Mouse (Mus musculus) midbrain, embryonic 16.5 days (tissue): ENCODE measurements around the gene Mark3. TPM values are rescaled to one million over a fixed set of nuclear protein-coding genes. Genes with fewer than 3 reads are reported as not detected.
"Not testable (repeated sequence)": the region's sequence is repeated elsewhere in the genome, so short reads cannot be mapped to it uniquely, and the experiment has no call there.

Experiments used
- ATAC-seq: fragments of 200-750 bp; cut with Nextera tagmentation; 2 replicates; pipeline ENCODE4 v1.8.0; 2017; ENCODE audit warnings: moderate TSS enrichment
- H3K27ac ChIP-seq: fragments of 300-500 bp; sonication (generic); 2 replicates; pipeline ENCODE4 v1.5.1; 2014; ENCODE audit warnings: mild to moderate bottlenecking, low read length, mixed read lengths
- H3K27me3 ChIP-seq: fragments of 300-500 bp; sonication (generic); 2 replicates; pipeline ENCODE4 v1.6.1; 2014; ENCODE audit warnings: low read depth, low read length, mixed read lengths; ENCODE audit not compliant: control insufficient read depth, insufficient read depth
- H3K36me3 ChIP-seq: fragments of 300-500 bp; sonication (generic); 2 replicates; pipeline ENCODE4 v1.6.1; 2014; ENCODE audit warnings: mild to moderate bottlenecking, low read length, moderate library complexity, mixed read lengths; ENCODE audit not compliant: control insufficient read depth, insufficient read depth
- H3K4me1 ChIP-seq: fragments of 300-500 bp; sonication (generic); 2 replicates; pipeline ENCODE4 v1.6.1; 2014; ENCODE audit warnings: mild to moderate bottlenecking, low read length, mixed read lengths; ENCODE audit not compliant: control insufficient read depth, insufficient read depth
- H3K4me2 ChIP-seq: fragments of 300-500 bp; sonication (generic); 2 replicates; pipeline ENCODE4 v1.6.1; 2014; ENCODE audit warnings: mild to moderate bottlenecking, low read length, mixed read lengths
- H3K4me3 ChIP-seq: fragments of 300-500 bp; sonication (generic); 2 replicates; pipeline ENCODE4 v1.5.1; 2014; ENCODE audit warnings: low read depth, mild to moderate bottlenecking, low read length, moderate library complexity, mixed read lengths
- H3K9ac ChIP-seq: fragments of 300-500 bp; sonication (generic); 2 replicates; pipeline ENCODE4 v1.6.1; 2014; ENCODE audit warnings: low read depth, low read length, mixed read lengths
- H3K9me3 ChIP-seq: fragments of 300-500 bp; sonication (generic); replicated peaks from 2 replicates; pipeline ENCODE4 v1.6.1; 2014; ENCODE audit warnings: mild to moderate bottlenecking, low read length, mixed read lengths; ENCODE audit not compliant: control insufficient read depth, poor library complexity, severe bottlenecking
- WGBS: fragments of 180-500 bp; shearing (Covaris S2); extraction: QIAGEN DNeasy Blood & Tissue Kit; methylation state at CpG from one replicate; pipeline ENCODE4 v1.1.7; 2014; 5-methylcytosine and 5-hydroxymethylcytosine counted together
- polyA plus RNA-seq: library from polyadenylated mRNA; unstranded; fragments of >200 nt; fragmentation: Nextera tagmentation; extraction: Ambion mirVana; gene quantifications from 2 replicates; pipeline ENCODE4 v1.2.1, GENCODE M21; 2015

Mark3 gene
- polyA plus RNA-seq, 1 experiment from 2014 or later: 45.5 TPM

- not testable (repeated sequence) for H3K4me3 ChIP-seq, H3K36me3 ChIP-seq, H3K9ac ChIP-seq, ATAC-seq, H3K27ac ChIP-seq, H3K9me3 ChIP-seq, H3K4me1 ChIP-seq, H3K27me3 ChIP-seq, H3K4me2 ChIP-seq
- WGBS: 84% methylated on average over 4 of the region's 5 CpGs
Observed at GRCm38 (mm10) chr12:111555893-111556292, 18.4 kb upstream of the Mark3 start.

DNA sequence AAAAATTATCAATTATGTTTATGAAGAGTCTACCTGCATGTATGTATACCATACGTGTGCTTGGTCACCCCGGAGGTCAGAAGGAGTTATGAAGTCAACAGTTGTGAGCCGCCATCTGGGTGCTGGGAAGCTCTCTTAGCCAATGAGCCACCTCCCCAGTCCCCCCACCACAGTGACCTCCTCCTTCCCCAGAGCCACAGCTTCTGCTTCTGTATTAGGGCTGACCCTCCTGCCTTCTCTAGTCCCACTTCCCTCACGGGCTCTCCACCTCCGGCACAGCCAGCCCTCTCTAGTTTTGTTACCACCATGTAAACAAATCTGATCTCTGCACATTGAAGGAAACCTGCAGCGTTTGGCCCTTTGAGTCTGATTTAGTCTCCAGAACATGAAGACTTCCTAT lies 16.8 kb upstream of the Mark3 start:
- WGBS: 77% methylated on average over 6 of the region's 6 CpGs
- Histone ChIP-seq H3K4me2 (no peak overlapping the region), H3K4me1 (no peaks in the 10 kb centered on the region), H3K27ac (no peak overlapping the region), H3K4me3 (no peak overlapping the region), H3K27me3 (no peaks in the 10 kb centered on the region), H3K9me3 (no peaks in the 10 kb centered on the region), H3K9ac (no peak overlapping the region), H3K36me3 (no peaks in the 10 kb centered on the region)
- ATAC-seq: no peak

- no peak overlapping the region for H3K4me2 ChIP-seq
- WGBS: 77% methylated on average over 2 of the region's 2 CpGs
- no peaks in the 10 kb centered on the region for H3K27me3 ChIP-seq
- H3K36me3 ChIP-seq: no peaks in the 10 kb centered on the region
- no peak overlapping the region for H3K9ac ChIP-seq
- H3K9me3 ChIP-seq: no peaks in the 10 kb centered on the region
- no peaks in the 10 kb centered on the region for H3K4me1 ChIP-seq
- no peak overlapping the region for H3K27ac ChIP-seq
- no peak for ATAC-seq
- H3K4me3 ChIP-seq: no peak overlapping the region
Observed at GRCm38 (mm10) chr12:111558655-111559054, 15.7 kb upstream of the Mark3 start.

GRCm38 (mm10) chr12:111559647-111560258 lies 14.6 kb upstream of the Mark3 start:
- ATAC-seq: no peak
- Histone ChIP-seq H3K9ac (no peak overlapping the region), H3K4me1 (no peaks in the 10 kb centered on the region), H3K4me3 (no peak overlapping the region), H3K4me2 (0 out of 2 replicates have a peak overlapping the region, but pooled peaks have one; percentile 7), H3K36me3 (no peaks in the 10 kb centered on the region), H3K27ac (no peak overlapping the region), H3K27me3 (no peaks in the 10 kb centered on the region), H3K9me3 (no peaks in the 10 kb centered on the region)
- WGBS: 64% methylated on average over 18 of the region's 18 CpGs

- no peak overlapping the region for H3K4me2 ChIP-seq
- H3K27ac ChIP-seq: no peak overlapping the region
Observed at GRCm38 (mm10) chr12:111560286-111560685, 14.0 kb upstream of the Mark3 start.

DNA sequence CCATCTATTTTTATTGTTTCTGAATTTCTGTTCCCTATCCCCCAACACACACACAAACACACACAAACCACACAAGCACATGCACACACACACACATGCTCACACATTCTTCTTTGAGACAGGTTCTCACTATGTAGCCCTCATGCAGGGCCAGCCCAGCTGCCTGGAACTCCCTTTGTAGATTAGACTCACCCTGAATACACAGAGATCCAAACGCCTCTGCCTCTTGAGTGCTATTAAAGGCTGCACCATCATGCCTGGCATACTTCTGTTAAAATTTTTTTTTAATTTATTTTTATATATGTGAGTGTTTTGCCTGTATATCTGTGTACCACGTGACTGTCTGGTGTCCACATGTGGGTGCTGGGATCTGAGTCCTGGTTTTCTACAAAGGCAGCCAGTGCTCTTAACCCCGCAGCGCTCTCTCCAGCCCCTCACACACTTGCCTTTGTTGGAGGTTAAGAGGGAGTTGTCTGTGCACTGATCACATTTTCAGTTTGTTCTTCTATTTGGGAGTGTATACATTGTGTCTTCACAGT lies 12.0 kb upstream of the Mark3 start:
- Histone ChIP-seq H3K4me3 (no peak overlapping the region), H3K27ac (no peak overlapping the region), H3K9ac (no peak overlapping the region), H3K4me1 (no peaks in the 10 kb centered on the region), H3K4me2 (no peak overlapping the region), H3K27me3 (no peaks in the 10 kb centered on the region), H3K9me3 (no peaks in the 10 kb centered on the region), H3K36me3 (no peaks in the 10 kb centered on the region)
- 35% methylated on average over 4 of the region's 4 CpGs for WGBS
- no peak for ATAC-seq

More at GRCm38 (mm10) chr12:111560286-111560685, 14.0 kb upstream of the Mark3 start:
- Histone ChIP-seq H3K9me3 (no peaks in the 10 kb centered on the region), H3K27me3 (no peaks in the 10 kb centered on the region), H3K9ac (no peak overlapping the region), H3K4me1 (no peaks in the 10 kb centered on the region), H3K36me3 (no peaks in the 10 kb centered on the region), H3K4me3 (no peak overlapping the region)
- no peak for ATAC-seq
- WGBS: 64% methylated on average over 5 of the region's 5 CpGs

DNA sequence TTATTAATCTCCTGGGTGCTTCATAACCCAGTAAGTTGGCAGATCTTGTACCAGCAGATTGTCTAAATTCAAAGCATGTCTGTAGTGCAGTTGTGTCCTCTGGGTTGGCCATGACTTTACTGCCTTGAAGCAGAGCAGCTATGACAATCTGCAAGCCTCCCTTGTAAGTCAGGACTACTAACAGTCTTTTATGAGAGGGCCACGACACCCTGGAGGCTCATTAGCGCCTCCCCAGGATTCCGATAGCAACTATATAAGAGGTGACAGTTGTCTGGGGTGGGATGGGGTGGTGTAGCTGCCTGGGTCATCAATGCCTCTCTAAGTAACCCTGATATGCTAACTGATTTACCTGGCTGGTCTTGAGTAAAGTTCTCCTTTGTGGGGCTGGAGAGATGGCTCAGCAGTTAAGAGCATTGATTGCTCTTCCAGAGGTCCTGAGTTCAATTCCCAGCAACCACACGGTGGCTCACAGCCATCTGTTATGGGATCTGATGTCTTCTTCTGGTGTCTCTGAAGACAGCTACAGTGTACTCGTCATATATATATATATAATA lies 11.2 kb upstream of the Mark3 start:
- H3K36me3 ChIP-seq: no peaks in the 10 kb centered on the region
- no peaks in the 10 kb centered on the region for H3K27me3 ChIP-seq
- 51% methylated on average over 5 of the region's 5 CpGs for WGBS
- no peak overlapping the region for H3K27ac ChIP-seq
- no peaks in the 10 kb centered on the region for H3K4me1 ChIP-seq
- no peaks in the 10 kb centered on the region for H3K9me3 ChIP-seq
- no peak overlapping the region for H3K4me2 ChIP-seq
- ATAC-seq: no peak
- no peak overlapping the region for H3K9ac ChIP-seq
- no peak overlapping the region for H3K4me3 ChIP-seq

DNA sequence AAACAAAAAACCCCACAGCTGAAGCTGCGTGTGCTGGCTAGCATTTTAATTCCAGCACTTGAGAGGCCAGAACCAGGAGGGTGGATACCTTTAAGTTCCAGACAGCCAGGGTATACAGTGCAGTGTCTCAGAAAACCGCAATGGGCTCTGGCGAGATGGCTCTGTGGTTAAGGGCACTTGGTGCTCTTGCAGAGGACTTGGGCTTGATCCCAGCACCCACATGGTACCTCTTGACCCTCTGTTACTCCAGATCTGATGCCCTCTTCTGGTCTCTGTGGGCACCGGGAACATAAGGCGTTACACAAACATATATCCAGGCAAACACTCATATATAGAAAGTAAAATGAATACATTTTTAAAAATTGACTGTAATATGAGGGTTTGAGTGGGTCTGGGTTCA lies 9.0 kb upstream of the Mark3 start:
- WGBS: 82% methylated on average over 5 of the region's 5 CpGs
- no peak overlapping the region for H3K4me2 ChIP-seq
- no peak overlapping the region for H3K4me3 ChIP-seq
- H3K27ac ChIP-seq: no peak overlapping the region
- no peak for ATAC-seq
- H3K9ac ChIP-seq: no peak overlapping the region
- no peaks in the 10 kb centered on the region for H3K36me3 ChIP-seq
- H3K4me1 ChIP-seq: no peaks in the 10 kb centered on the region
- no peaks in the 10 kb centered on the region for H3K27me3 ChIP-seq
- no peaks in the 10 kb centered on the region for H3K9me3 ChIP-seq

- no peak overlapping the region for H3K27ac ChIP-seq
- H3K36me3 ChIP-seq: no peaks in the 10 kb centered on the region
- H3K4me3 ChIP-seq: no peak overlapping the region
- no peak overlapping the region for H3K9ac ChIP-seq
- ATAC-seq: no peak
- 74% methylated on average over 11 of the region's 11 CpGs for WGBS
- peaks cover 14% of the 10 kb centered on the region for H3K4me1 ChIP-seq
- H3K27me3 ChIP-seq: no peaks in the 10 kb centered on the region
- no peak overlapping the region for H3K4me2 ChIP-seq
- no peaks in the 10 kb centered on the region for H3K9me3 ChIP-seq
Observed at GRCm38 (mm10) chr12:111568836-111569235, 5.5 kb upstream of the Mark3 start.
